Mouse (Mus musculus): ENCODE data around the gene Serpina3m. TPM values are rescaled to one million over a fixed set of nuclear protein-coding genes. Genes with fewer than 3 reads are reported as not detected.
"Not testable (repeated sequence)": the region's sequence is repeated elsewhere in the genome, so short reads cannot be mapped to it uniquely, and the experiment has no call there.

Serpina3m gene
- total RNA-seq, 1 experiment, result 5.5 TPM

GRCm38 (mm10) chr12:104345181-104345580 is 6.9 kb downstream of the Serpina3m start:
- Histone ChIP-seq H3K9ac (ENCODE audit: insufficient read depth, low read depth, low read length, poor library complexity, severe bottlenecking) (no peak overlapping the region), H3K9me3 (ENCODE audit: control insufficient read depth, insufficient read depth, low read depth, low read length) (no peaks in the 10 kb centered on the region), H3K4me1 (ENCODE audit: control insufficient read depth in 2 of 2, insufficient read depth in 2 of 2, low read length in 2 of 2, poor library complexity in 1 of 2) (no peaks in the 10 kb centered on the region), H3K4me3 (ENCODE audit: insufficient read depth in 1 of 2, low read depth in 1 of 2, low read length in 2 of 2, poor library complexity in 1 of 2, severe bottlenecking in 1 of 2) (no peak overlapping the region), H3K36me3 (ENCODE audit: control insufficient read depth, insufficient read depth, low read length, poor library complexity, severe bottlenecking) (no peaks in the 10 kb centered on the region), H3K27ac (ENCODE audit: insufficient read depth, low read depth, low read length, poor library complexity, severe bottlenecking) (no peak overlapping the region)
- DNase-seq (ENCODE audit: low read depth, low spot score), result no peak
- TF ChIP-seq CHD2 (IDR thresholded peaks at IDR 0.05; ENCODE audit: low read depth, low read length) (no peak), ZNF384 (IDR thresholded peaks at IDR 0.05; ENCODE audit: low read depth, low read length) (no peak), MAFK (IDR thresholded peaks at IDR 0.05; ENCODE audit: insufficient read depth, low read depth, low read length) (no peak), ZC3H11A (IDR thresholded peaks at IDR 0.05; ENCODE audit: borderline replicate concordance, low read depth, low read length) (no peak), HCFC1 (IDR thresholded peaks at IDR 0.05; ENCODE audit: borderline replicate concordance, insufficient read depth, low read length) (no peak)
- in situ Hi-C loops (cut with MboI; ENCODE audit: low sequenced_read_pairs in 2 of 2, unreplicated experiment in 2 of 2), result no loop called here

- no peaks in the 10 kb centered on the region for H3K4me1 ChIP-seq (ENCODE audit: control insufficient read depth in 2 of 2, insufficient read depth in 2 of 2, low read length in 2 of 2, poor library complexity in 1 of 2)
- H3K36me3 ChIP-seq (ENCODE audit: control insufficient read depth, insufficient read depth, low read length, poor library complexity, severe bottlenecking), result no peaks in the 10 kb centered on the region
- in situ Hi-C loops (cut with MboI; ENCODE audit: low sequenced_read_pairs in 2 of 2, unreplicated experiment in 2 of 2), result no loop called here
- H3K9me3 ChIP-seq (ENCODE audit: control insufficient read depth, insufficient read depth, low read depth, low read length), result no peaks in the 10 kb centered on the region
- no peak overlapping the region for H3K27ac ChIP-seq (ENCODE audit: insufficient read depth, low read depth, low read length, poor library complexity, severe bottlenecking)
- no peak overlapping the region for H3K4me3 ChIP-seq (ENCODE audit: insufficient read depth in 1 of 2, low read depth in 1 of 2, low read length in 2 of 2, poor library complexity in 1 of 2, severe bottlenecking in 1 of 2)
- TF ChIP-seq ZC3H11A (IDR thresholded peaks at IDR 0.05; ENCODE audit: borderline replicate concordance, low read depth, low read length) (no peak), HCFC1 (IDR thresholded peaks at IDR 0.05; ENCODE audit: borderline replicate concordance, insufficient read depth, low read length) (no peak), ZNF384 (IDR thresholded peaks at IDR 0.05; ENCODE audit: low read depth, low read length) (no peak), MAFK (IDR thresholded peaks at IDR 0.05; ENCODE audit: insufficient read depth, low read depth, low read length) (no peak), CHD2 (IDR thresholded peaks at IDR 0.05; ENCODE audit: low read depth, low read length) (no peak)
- no peak for DNase-seq (ENCODE audit: low read depth, low spot score)
- no peak overlapping the region for H3K9ac ChIP-seq (ENCODE audit: insufficient read depth, low read depth, low read length, poor library complexity, severe bottlenecking)
Observed at GRCm38 (mm10) chr12:104345707-104346106, 7.4 kb downstream of the Serpina3m start.

- in situ Hi-C loops (cut with MboI; ENCODE audit: low sequenced_read_pairs in 2 of 2, unreplicated experiment in 2 of 2), result no loop called here
- Histone ChIP-seq H3K4me1 (ENCODE audit: control insufficient read depth in 2 of 2, insufficient read depth in 2 of 2, low read length in 2 of 2, poor library complexity in 1 of 2) (no peaks in the 10 kb centered on the region), H3K36me3 (ENCODE audit: control insufficient read depth, insufficient read depth, low read length, poor library complexity, severe bottlenecking) (no peaks in the 10 kb centered on the region), H3K9ac (ENCODE audit: insufficient read depth, low read depth, low read length, poor library complexity, severe bottlenecking) (no peak overlapping the region), H3K4me3 (ENCODE audit: insufficient read depth in 1 of 2, low read depth in 1 of 2, low read length in 2 of 2, poor library complexity in 1 of 2, severe bottlenecking in 1 of 2) (no peak overlapping the region), H3K27ac (ENCODE audit: insufficient read depth, low read depth, low read length, poor library complexity, severe bottlenecking) (no peak overlapping the region), H3K9me3 (ENCODE audit: control insufficient read depth, insufficient read depth, low read depth, low read length) (no peaks in the 10 kb centered on the region)
- no peak for TF ChIP-seq HCFC1 (IDR thresholded peaks at IDR 0.05; ENCODE audit: borderline replicate concordance, insufficient read depth, low read length)
- no peak for TF ChIP-seq ZNF384 (IDR thresholded peaks at IDR 0.05; ENCODE audit: low read depth, low read length)
- DNase-seq (ENCODE audit: low read depth, low spot score), result no peak
Observed at GRCm38 (mm10) chr12:104347091-104347490, 8.8 kb downstream of the Serpina3m start.

- H3K4me3 ChIP-seq (ENCODE audit: insufficient read depth in 1 of 2, low read depth in 1 of 2, low read length in 2 of 2, poor library complexity in 1 of 2, severe bottlenecking in 1 of 2); H3K9me3 ChIP-seq (ENCODE audit: control insufficient read depth, insufficient read depth, low read depth, low read length); H3K9ac ChIP-seq (ENCODE audit: insufficient read depth, low read depth, low read length, poor library complexity, severe bottlenecking); H3K36me3 ChIP-seq (ENCODE audit: control insufficient read depth, insufficient read depth, low read length, poor library complexity, severe bottlenecking); H3K27ac ChIP-seq (ENCODE audit: insufficient read depth, low read depth, low read length, poor library complexity, severe bottlenecking); in situ Hi-C loops (cut with MboI; ENCODE audit: low sequenced_read_pairs in 2 of 2, unreplicated experiment in 2 of 2); H3K4me1 ChIP-seq (ENCODE audit: control insufficient read depth in 2 of 2, insufficient read depth in 2 of 2, low read length in 2 of 2, poor library complexity in 1 of 2): not testable (repeated sequence)
- DNase-seq (ENCODE audit: low read depth, low spot score), result peak; percentile 38
Observed at GRCm38 (mm10) chr12:104351812-104352211, 13.5 kb downstream of the Serpina3m start.

GRCm38 (mm10) chr12:104356006-104356405 is 17.7 kb downstream of the Serpina3m start:
- no peak overlapping the region for H3K27ac ChIP-seq (ENCODE audit: insufficient read depth, low read depth, low read length, poor library complexity, severe bottlenecking)
- H3K9ac ChIP-seq (ENCODE audit: insufficient read depth, low read depth, low read length, poor library complexity, severe bottlenecking), result no peak overlapping the region
- no peak overlapping the region for H3K4me3 ChIP-seq (ENCODE audit: insufficient read depth in 1 of 2, low read depth in 1 of 2, low read length in 2 of 2, poor library complexity in 1 of 2, severe bottlenecking in 1 of 2)
- H3K4me1 ChIP-seq (ENCODE audit: control insufficient read depth in 2 of 2, insufficient read depth in 2 of 2, low read length in 2 of 2, poor library complexity in 1 of 2), result no peaks in the 10 kb centered on the region
- TF ChIP-seq ZC3H11A (IDR thresholded peaks at IDR 0.05; ENCODE audit: borderline replicate concordance, low read depth, low read length) (no peak), HCFC1 (IDR thresholded peaks at IDR 0.05; ENCODE audit: borderline replicate concordance, insufficient read depth, low read length) (no peak), MAFK (IDR thresholded peaks at IDR 0.05; ENCODE audit: insufficient read depth, low read depth, low read length) (no peak), CHD2 (IDR thresholded peaks at IDR 0.05; ENCODE audit: low read depth, low read length) (no peak), ZNF384 (IDR thresholded peaks at IDR 0.05; ENCODE audit: low read depth, low read length) (no peak)
- in situ Hi-C loops (cut with MboI; ENCODE audit: low sequenced_read_pairs in 2 of 2, unreplicated experiment in 2 of 2), result no loop called here
- no peak for DNase-seq (ENCODE audit: low read depth, low spot score)
- no peaks in the 10 kb centered on the region for H3K9me3 ChIP-seq (ENCODE audit: control insufficient read depth, insufficient read depth, low read depth, low read length)
- H3K36me3 ChIP-seq (ENCODE audit: control insufficient read depth, insufficient read depth, low read length, poor library complexity, severe bottlenecking), result no peaks in the 10 kb centered on the region

All from ES-E14 (cell line).